Comparison of ENCODE assay signal across 14 mouse cellular contexts in the genomic region with DNA sequence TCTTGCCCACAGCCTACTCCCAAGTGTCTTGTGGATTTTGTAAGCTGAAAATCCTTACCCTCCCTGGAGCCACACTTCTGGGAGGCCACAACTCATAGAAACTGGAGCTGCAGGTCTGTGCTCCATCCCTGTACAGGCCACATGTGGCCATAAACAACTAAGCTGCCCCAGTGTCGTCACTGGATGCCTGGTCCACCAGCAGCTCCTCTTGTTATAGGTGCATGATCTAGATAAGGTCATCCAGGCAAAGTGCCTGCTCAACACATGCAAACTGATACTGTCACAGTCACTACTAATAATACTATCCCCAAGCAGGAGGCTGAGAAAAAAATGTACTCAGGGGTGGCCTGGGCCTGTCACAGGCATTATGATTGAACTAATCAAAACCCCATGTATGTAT.
"Had no signal": no experiment of that assay in that cellular context is flagged by ENCODE, and none has a peak within 500 bp of the region (broad histone marks: within the 10 kb centered on the region; RNA-seq: fewer than 3 reads in every experiment).

No protein-coding gene starts in this region.

- DNase-seq: gastrocnemius, postnatal 10 days; heart, adult 11 months; heart, adult 2 months; heart, postnatal 14 days; heart, postnatal 36 days; kidney, adult 11 months; kidney, adult 2 months; kidney, adult 9 months; kidney, postnatal 14 days; kidney, postnatal 36 days; layer of hippocampus, adult 9-11 months; layer of hippocampus, postnatal 36 days; liver; liver, embryonic 13.5 days had no signal
